Mouse (Mus musculus) left cerebral cortex, adult 2 months (tissue): ENCODE measurements at regions not wholly inside any gene's neighbourhood (a gene's known extent, or its start where the extent isn't known, plus 50 kb on each side); places are given as distances from the start of the nearest gene placed in this dataset.

Experiments used
- DNase-seq, 2 experiments: peaks; one replicate each; pipeline ENCODE4 v3.0.0; 2021 to 2022; ENCODE audit warnings: low spot score in 2 of 2, mixed read lengths in 1 of 2; ENCODE audit errors: extremely low spot score in 1 of 2
- H3K27ac ChIP-seq: fragments of 200-600 bp; 2 replicates; pipeline ENCODE4 v1.8.1; 2022
- H3K4me3 ChIP-seq: fragments of 200-600 bp; 2 replicates; pipeline ENCODE4 v1.8.1; 2022
- CTCF ChIP-seq: fragments of 200-600 bp; IDR thresholded peaks from 2 replicates; pipeline ENCODE4 v1.8.1; 2022; ENCODE audit warnings: antibody characterized with exemption, mild to moderate bottlenecking, moderate library complexity
- intact Hi-C: fragments of 180-260 bp; cut with DNase I; formaldehyde crosslinking; loops from one replicate; pipeline ENCODE4 v1.15.1; 2025

DNA sequence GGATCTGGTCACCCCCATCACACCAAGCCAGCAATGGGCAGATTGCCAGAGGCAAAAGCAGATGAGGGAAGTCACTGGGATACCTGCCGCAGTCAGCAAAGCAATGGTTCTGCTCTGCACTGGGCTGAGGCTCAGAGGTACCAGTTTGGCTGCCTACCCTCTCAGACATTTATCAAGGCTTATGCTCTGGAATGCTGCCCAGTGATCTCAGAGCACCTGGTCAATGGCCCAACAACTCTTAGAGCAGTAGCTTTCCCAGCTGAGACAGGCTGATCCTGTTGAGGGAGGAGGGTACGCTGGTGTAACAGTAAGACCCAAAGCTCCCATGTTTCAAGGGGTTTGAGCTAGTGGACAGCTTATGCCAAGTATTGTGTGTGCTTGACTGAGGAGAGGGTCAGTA, 117.4 kb upstream of the Pitx1 start:
- DNase-seq = no peak
- intact Hi-C loops = no loop called here
- no peak for TF ChIP-seq CTCF
- H3K27ac ChIP-seq = no peak overlapping the region
- H3K4me3 ChIP-seq = no peak overlapping the region

DNA sequence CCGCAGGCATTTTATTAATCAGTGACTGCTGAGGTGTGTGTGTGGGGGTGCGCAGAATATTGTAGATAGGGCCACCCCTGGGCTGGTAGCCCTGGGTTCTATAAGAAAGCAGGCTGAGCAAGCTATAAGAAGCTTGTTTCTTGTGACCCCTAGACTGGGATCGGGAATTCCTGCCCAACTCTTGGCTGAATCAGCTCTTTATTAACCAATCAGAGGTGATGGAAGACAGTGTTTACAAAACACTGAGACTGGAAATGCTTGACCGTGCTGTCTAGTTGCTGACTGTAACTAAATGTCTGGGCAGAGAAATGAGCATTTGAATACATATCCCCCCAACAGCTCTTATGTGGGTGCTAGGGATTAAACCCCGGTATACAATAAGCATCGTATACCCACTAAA, 114.8 kb upstream of the Pitx1 start:
- H3K27ac ChIP-seq = no peak overlapping the region
- no peak for DNase-seq
- H3K4me3 ChIP-seq = no peak overlapping the region
- TF ChIP-seq CTCF = no peak
- intact Hi-C loops = no loop called here

DNA sequence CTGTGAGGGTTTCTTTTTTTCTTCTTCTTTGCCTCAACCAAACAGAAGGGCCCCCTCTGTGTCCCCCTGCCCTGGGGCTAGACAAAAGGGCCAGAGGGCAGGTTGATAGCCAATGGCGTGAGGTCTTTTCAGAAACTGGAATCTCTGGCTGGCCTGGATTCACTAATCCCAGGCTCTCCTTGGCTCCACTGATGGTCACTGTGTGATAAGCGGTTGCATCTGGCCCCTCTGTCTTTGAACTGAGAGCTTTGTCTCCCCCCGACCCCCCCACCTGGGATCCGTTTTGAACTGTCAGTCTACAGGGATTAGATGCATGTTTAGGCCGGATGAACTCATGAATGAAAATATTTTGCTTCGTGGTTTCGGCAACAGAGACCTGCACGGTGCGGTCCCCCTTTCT, 112.6 kb upstream of the Pitx1 start:
- intact Hi-C loops = no loop called here
- TF ChIP-seq CTCF = no peak
- Histone ChIP-seq H3K27ac (no peak overlapping the region), H3K4me3 (no peak overlapping the region)
- no peak for DNase-seq

DNA sequence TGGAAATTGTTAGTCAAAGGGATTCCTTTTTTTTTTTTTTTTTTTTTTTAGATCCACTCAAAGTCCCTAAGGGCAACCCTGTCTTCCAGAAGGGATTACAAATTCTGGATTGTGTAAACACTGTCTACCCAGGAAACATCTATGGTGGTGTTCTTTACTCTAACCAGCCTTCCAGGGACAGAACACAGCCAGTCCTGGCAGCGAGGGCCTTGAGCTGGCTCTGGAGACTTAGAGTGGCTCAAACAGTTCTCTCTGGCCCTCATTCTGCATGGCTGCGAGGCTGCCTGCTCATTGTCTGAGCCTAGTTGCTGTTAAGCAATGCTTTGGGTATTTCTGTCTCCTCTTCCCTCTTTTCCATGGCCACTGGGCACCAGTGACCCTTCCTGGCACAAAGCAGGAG, 112.2 kb upstream of the Pitx1 start:
- no peak overlapping the region for H3K27ac ChIP-seq
- intact Hi-C loops = no loop called here
- no peak overlapping the region for H3K4me3 ChIP-seq
- TF ChIP-seq CTCF = no peak
- no peak for DNase-seq

DNA sequence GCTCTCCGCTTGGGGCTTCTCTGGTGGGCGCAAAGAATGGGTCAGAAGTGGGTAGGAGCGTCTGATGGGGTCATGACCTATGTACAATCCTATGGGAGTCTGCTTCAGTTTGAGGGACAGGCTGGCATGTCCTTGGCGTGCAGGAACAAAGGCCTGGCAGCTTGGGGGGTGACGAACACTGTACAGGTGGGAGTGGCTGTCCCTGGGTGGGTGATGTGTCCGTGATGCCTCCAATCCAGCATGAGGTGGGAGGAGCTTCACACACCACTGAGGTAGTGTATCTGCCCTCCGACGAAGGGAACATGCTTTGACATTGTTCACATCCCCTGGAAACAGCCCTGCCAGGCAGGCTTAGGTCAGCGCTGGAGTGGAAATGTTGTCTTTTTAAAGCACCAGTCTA, 101.4 kb upstream of the Pitx1 start:
- no peak for TF ChIP-seq CTCF
- no peak for DNase-seq
- intact Hi-C loops = no loop called here
- Histone ChIP-seq H3K27ac (no peak overlapping the region), H3K4me3 (no peak overlapping the region)

DNA sequence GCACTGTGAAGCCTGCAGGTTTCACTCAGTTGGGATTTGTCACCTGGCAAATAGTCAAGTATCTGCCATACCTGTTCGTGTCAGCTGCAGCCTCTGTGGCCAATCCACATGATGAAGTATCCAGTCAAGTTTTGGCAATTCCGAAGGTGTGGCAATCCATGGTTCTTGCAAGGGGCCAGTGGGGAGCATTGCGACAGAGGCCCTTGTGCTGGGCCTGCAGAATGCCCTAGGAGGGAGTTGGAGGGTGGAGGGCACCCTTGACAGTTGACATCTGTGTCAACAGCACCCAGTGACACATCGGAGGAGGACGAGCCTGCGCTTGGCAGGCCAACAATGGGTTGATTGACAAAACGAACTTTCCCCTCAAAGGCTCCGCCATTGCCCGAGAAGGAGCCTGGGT, 101.0 kb upstream of the Pitx1 start:
- Histone ChIP-seq H3K27ac (no peak overlapping the region), H3K4me3 (no peak overlapping the region)
- TF ChIP-seq CTCF = no peak
- intact Hi-C loops = no loop called here
- DNase-seq = no peak

DNA sequence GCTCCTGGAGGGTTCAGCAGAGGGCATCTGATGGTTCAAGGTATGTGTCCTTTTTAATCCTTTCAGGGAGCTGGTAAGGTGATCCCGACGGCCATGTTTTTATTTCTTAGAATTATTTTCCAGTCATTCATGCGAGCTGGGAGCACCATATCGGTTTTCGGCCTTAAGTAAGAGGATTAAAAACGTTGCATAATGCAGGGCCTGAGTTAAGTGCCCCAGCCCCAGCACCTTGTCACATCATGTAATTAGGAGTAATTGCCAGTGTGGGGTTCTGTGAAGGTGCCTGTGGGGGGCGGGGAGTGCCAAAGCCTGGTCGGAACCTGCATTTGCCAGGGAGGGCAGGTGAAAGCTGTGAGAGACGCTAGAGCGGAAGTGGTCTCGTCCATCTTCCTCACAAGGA, 94.6 kb upstream of the Pitx1 start:
- no peak for DNase-seq
- H3K4me3 ChIP-seq = no peak overlapping the region
- intact Hi-C loops = no loop called here
- H3K27ac ChIP-seq = no peak overlapping the region
- no peak for TF ChIP-seq CTCF

DNA sequence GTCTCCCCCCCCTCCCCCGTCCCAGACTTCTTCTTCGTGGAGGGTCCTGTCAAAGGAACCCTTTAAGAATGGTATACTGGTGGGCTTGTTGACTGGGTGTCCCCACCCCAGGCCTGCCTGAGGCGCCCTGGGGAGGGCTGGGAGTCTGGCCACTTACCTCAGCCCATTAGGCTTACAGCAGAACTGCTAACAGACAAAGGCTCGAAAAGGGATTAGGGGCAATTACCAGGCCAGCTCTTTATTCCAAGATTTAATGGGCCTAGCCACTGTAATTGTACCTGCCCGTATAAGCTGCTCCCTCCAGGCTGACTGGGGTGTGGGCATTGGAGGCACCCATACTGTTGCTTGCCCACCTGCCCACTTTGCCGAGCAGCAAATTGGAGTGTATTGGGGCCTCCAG, 93.8 kb upstream of the Pitx1 start:
- no peak for TF ChIP-seq CTCF
- H3K27ac ChIP-seq = no peak overlapping the region
- H3K4me3 ChIP-seq = no peak overlapping the region
- intact Hi-C loops = no loop called here
- no peak for DNase-seq

DNA sequence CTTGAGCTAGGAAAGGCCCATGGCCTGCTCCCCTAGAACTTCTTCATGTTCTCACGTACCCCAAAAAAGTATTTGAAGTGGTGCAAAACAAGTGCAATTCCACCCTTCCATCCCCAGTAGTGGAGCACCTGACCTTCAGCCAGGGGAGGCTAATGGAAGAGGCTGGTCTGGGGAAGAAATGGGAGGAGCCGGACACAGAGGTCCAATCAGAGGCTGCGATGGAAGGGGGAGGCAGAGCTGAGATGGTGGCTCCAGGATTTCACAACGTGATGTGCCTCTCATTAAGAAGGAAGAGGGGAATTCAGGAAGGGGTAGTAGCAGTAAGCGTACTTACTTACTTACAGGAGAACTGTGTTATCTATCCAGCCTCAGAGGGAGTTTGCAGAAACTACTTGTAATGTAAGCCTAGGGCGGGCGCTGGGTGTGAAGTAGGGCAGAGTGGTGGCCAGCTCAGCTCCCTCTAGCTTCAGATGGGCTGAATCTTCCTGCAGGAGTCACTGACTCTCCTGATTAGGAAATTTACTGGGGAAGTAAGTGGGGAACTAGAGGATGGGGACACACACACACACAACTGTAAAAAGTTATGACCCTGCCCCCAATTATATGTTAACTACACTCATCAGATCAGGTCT, 87.6 kb upstream of the Pitx1 start:
- intact Hi-C loops = no loop called here
- TF ChIP-seq CTCF = no peak
- no peak overlapping the region for H3K4me3 ChIP-seq
- H3K27ac ChIP-seq = no peak overlapping the region
- no peak for DNase-seq

DNA sequence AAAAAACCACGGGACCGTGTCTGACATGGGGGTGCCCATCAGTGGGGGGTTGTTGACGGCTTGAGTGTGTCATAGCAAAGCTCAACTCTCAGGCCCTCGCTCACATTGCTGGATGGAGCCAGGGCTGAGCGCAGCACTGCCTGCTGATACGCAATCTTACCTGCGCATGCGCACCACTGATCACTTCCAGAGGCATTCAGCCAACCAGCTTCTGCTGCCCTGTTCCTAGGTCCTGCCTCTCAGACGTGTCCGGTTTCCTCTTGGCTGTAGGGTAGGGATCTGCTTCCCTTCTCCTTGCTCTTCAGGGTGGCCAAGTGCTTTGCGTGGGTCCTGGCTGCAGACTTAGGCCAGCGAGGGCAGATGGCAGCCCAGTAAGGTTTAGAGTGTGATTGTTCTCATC, 81.3 kb upstream of the Pitx1 start:
- no peak for TF ChIP-seq CTCF
- Histone ChIP-seq H3K4me3 (no peak overlapping the region), H3K27ac (no peak overlapping the region)
- intact Hi-C loops = no loop called here
- DNase-seq = no peak

DNA sequence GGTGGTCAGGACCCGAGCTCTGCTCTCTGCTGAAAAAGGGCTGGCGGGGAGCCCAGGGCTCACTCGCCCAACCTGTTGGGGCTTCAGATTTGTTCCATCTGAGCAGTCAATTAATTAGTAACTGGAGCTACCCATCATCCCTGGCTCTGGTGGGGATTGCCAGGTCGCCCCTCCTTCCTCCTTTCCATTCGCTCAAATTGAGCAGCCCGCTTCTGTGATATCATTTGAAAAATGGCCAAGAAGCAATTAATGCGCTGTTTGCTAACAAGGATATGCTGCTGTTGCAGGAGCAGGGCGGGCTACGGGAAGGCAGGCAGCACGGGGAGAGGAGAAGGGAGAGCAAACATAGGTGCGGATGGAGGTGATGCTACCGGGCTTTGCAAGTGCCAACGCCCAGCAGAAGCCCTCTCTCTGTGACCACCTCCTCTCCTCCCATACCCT, 76.3 kb upstream of the Pitx1 start:
- DNase-seq = no peak
- Histone ChIP-seq H3K27ac (no peak overlapping the region), H3K4me3 (no peak overlapping the region)
- TF ChIP-seq CTCF = no peak
- intact Hi-C loops = no loop called here

DNA sequence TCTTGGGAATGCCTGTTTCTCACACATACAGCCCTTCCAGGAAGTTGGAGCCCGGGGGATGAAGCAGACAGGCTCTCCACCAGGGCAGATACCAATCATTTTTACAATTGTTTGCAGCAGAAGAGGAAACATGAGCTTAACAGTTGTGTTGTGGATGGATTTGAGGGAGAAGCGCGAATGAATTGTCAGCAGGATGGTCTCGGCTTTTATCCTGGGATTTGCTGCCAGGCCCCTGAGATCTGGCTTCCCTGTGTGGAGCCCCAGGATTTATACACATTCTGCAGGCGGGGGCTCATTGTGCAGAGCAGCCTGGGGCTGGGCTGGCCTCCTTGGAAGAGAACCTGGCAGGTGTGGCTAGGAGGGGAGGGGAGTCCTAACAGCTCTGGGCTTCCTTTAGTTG, 73.9 kb upstream of the Pitx1 start:
- Histone ChIP-seq H3K4me3 (no peak overlapping the region), H3K27ac (no peak overlapping the region)
- intact Hi-C loops = no loop called here
- DNase-seq = no peak
- TF ChIP-seq CTCF = no peak

DNA sequence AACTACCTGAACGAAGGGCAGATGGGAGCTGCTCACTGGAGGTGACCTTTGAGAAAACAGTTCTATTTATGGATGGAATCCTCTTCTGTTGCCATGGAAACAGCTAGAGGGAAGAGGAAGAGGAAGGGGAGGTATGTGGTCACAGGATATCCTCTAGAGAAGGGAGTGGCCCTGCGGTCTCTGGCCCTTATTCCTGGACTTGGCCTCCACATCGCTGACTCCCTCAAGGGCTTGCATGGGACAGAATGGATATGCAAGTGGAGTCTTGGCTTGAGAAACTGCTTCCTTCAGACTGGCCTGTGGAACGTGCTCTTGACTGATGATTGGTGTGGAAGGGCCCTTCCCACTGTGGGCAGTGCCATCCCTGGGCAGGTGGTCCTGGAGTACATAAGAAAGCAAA, 68.9 kb upstream of the Pitx1 start:
- H3K4me3 ChIP-seq = no peak overlapping the region
- no peak overlapping the region for H3K27ac ChIP-seq
- intact Hi-C loops = no loop called here
- no peak for TF ChIP-seq CTCF
- DNase-seq = no peak

DNA sequence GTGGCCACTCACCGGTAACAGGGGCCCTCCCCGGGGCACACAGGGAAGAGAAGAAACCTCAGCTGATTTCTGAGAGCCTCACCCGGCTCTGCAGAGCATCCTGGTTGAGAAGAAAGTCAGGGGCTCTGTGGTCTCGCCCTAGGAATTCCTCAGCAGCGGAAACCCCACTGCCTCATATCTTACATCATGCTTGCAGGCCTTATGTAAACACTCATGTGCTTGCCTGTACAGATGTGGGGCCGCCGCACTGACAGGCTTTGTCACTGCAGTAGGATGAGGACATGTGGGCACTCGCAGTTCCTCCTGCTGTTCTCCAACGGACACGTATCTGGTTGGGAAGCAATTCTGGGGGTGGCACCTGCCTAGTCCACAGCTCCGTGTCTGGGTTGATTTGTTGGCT, 66.3 kb upstream of the Pitx1 start:
- no peak overlapping the region for H3K4me3 ChIP-seq
- intact Hi-C loops = no loop called here
- DNase-seq = no peak
- TF ChIP-seq CTCF = no peak
- no peak overlapping the region for H3K27ac ChIP-seq
